9 mouse cellular contexts compared by ENCODE assay signal in genomic region chr2:76470391-76470790, GRCm38 (mm10).
"Had no signal": no experiment of that assay in that cellular context is flagged by ENCODE, and none has a peak within 500 bp of the region (broad histone marks: within the 10 kb centered on the region; RNA-seq: fewer than 3 reads in every experiment).

No protein-coding gene starts in this region.

- DNase-seq: kidney, adult 18-20 months; liver; liver, embryonic 13.5 days; liver, postnatal 0 days; right cerebral cortex, postnatal 25 days; thymus, adult 18-20 months; thymus, postnatal 14 days had no signal

- ATAC-seq: hindbrain, postnatal 0 days; intestine, embryonic 15.5 days; liver, postnatal 0 days had no signal
